Mouse (Mus musculus): Measurements from ENCODE around the gene Fstl1.

The Fstl1 gene

DNA sequence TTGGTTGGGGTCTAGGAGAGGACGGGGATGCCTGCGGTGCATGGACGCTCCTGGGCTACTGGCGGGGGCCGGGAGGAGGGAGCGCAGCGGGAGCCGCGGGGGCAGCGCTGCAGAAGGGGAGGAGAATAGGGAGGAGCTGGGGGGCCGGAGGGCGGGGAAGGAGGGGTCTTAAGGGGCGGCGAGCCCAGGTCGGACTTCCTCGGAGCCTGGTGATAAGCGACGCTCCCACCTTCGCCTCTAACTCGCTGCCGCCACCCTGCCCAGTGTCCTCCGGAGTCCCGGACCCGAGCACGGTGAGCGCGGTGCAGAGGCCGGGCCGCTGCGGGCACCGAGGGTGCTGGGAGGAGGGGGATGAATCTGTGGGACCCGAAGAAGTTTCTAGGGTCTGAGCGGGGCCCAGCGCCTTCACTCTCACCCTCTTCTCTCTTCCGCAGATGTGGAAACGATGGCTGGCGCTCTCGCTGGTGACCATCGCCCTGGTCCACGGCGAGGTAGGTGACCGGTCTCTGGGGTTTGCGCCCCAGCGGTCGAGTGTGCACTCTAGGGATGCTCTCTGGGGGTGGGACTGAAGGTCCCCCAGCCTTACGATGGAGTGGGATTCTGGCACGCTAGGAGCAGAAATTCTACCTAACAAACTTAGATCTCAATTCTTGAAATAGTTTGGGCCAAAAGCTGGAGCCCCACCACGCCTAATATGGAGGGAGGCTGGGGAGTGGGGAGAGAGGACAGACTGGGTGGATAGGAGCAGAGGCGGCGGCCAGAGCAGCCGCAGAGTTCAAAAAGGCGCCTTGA lies at the start of gene Fstl1:
Gene Fstl1, plus strand, starts transcription at position 14 of the 792 bp plus-strand sequence.
- DNase-seq (ENCODE audit: low read depth, low spot score) = peak; percentile 61

- no peak for DNase-seq (ENCODE audit: low read depth, low spot score)
Observed at GRCm38 (mm10) chr16:37728674-37729073, 48.0 kb upstream of the Fstl1 start.

DNA sequence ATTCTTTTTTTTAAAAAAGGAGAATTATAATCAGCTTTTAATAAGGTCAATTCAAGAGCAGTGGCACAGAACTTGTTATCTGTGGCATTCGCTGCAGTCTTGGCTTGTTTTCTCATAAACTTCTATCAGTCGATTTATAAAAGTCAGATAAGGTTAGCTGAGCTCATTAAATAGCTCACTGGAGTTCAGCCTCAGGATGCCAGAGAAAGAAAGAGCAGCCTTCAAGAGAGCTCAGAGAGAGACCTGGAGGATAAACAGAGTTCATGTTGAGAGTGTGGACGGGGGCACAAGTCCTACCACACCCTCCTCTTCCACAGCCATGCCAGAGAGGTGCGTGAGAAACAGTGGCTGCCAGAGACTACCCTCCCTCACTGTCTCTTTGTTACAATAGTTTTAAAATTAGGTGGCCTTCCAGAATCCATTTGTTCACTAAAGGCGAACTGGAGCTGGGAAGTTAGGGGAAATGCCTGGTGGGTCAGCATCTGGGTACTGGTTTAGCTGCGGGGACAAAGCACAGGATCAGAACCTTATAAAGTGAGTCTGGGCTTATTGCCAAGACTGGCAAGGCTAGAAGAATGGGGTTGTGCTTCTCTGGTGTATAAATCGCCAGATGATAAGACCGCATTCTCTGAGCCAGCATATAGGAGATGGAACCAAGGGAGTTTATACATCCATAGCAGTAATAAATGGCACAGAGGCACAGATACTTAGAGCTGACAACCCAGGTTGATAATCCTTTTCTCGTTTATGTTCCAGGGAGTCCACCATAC lies 47.1 kb upstream of the Fstl1 start:
- DNase-seq (ENCODE audit: low read depth, low spot score) = no peak

DNA sequence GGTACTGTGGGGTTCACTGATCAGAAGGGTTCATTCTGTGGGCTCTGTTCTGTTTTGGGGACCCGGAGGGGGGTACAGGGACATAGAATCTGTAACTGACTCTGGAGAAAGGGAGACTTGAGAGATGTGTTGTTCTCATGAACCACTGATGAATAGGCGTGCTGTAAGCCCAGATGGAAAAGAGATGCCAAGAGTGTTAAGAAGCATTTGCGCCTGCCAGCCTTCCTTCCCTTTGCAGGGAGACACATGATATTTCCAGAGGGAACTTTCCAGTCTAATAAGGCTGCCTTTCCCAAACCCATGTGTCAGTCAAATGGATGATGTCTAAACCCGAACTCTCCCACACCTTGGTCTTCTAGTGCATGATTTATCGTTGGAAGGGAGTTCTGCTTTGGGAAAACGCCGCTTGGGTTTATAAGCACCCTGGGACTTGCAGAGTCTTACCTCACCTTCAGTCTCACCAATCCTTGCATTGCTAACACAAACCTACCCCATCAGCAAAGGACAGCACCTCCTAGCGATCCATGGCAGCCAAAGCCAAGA lies 46.3 kb upstream of the Fstl1 start:
- DNase-seq (ENCODE audit: low read depth, low spot score) = no peak

DNA sequence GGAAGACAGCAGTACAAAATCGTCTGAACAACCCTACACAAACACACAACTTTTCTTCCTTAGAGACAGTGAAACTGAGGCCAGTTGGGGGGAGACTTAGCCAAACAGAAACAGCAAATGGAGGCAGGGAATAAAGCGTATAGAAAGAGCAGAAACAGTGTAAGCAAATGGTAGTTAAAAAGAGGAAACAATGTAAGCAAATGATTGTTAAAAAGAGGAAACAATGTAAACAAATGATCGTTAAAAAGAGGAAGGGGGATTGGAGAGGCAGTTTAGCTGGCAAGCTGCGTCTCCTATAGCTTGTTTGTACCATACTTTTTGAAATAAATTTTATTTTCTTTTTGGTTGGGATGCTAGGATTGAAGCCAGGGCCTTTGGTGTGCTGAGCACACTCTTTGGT lies 45.2 kb upstream of the Fstl1 start:
- no peak for DNase-seq (ENCODE audit: low read depth, low spot score)

DNA sequence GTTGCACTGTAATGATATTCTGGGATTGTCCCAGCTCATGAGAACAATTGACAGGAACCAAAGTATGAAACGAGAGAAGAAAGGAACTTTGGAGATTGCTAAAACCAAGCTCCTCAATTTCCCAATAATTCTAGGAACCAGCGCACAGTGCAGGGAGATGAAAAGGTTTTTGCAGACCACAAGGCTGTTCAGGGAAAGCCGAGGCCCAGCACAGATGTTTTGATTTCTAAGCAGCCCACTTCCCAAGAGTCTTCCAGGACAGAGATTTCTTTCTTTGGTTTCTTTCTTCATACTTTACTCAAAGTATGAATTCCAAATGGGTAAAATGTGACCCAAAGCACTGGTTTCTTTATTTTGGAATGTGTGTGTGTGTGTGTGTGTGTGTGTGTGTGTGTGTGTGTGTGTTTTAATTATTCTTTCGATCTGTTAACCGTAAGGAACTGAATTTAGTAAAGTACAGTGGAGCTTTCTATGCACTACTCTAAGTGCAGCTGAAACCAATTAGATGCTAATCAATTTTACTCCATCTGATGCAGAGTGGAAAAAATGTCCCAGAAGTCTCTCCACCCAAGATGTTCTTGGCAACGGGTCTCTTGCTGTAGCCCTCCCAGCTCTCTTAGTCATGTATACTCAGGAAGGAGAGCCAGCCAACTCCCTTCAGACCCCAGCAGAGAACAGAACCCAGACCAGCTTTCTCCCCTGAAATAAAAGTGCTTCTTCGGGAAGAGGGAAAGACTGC lies 44.5 kb upstream of the Fstl1 start:
- DNase-seq (ENCODE audit: low read depth, low spot score) = no peak

GRCm38 (mm10) chr16:37740076-37740475 lies 36.6 kb upstream of the Fstl1 start:
- DNase-seq (ENCODE audit: low read depth, low spot score) = no peak

DNA sequence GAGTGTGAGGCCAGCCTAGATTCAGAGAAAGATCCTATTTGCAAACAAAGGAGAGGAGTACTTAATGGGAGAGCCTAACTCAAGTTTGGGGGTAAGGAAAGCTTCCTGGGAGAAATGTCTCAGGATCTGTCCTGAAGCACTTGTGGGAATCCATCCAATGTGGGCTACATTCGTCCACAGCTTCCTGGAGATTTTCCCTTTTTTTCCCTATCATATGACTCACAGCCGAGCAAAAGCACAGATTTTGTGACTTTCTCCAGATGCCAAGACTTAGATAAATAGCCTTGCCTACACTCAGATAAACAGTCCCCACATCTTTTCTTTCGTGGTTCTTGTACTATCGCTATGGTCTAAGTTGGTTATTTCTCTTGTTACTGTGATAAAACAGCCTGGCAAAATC lies 34.4 kb upstream of the Fstl1 start:
- DNase-seq (ENCODE audit: low read depth, low spot score) = no peak

- peak; percentile 32 for DNase-seq (ENCODE audit: low read depth, low spot score)
Observed at GRCm38 (mm10) chr16:37752876-37753275, 23.8 kb upstream of the Fstl1 start.

GRCm38 (mm10) chr16:37753809-37754208 lies 22.9 kb upstream of the Fstl1 start:
- DNase-seq (ENCODE audit: low read depth, low spot score) = peak; percentile 86

DNA sequence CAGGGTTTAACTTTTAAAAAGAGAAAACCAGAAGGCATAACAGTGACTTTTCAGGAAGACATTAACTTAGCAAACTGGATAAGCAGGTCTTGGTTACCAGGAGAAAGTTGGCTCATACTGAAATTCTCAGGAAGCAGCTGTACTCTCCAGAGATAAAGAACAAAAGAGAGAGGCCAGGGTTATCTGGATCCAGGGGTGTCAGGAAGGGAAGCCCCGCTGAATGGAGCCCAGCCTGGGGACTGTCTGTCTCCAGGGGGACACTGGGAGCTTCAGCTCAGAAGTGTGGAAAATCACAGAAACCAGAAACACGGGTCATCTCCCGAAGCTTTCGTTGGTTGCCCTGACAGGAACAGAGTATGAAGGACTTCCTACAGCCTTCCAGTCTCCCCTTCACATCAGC lies 22.2 kb upstream of the Fstl1 start:
- no peak for DNase-seq (ENCODE audit: low read depth, low spot score)

GRCm38 (mm10) chr16:37757223-37757622 lies 19.4 kb upstream of the Fstl1 start:
- DNase-seq (ENCODE audit: low read depth, low spot score) = no peak

DNA sequence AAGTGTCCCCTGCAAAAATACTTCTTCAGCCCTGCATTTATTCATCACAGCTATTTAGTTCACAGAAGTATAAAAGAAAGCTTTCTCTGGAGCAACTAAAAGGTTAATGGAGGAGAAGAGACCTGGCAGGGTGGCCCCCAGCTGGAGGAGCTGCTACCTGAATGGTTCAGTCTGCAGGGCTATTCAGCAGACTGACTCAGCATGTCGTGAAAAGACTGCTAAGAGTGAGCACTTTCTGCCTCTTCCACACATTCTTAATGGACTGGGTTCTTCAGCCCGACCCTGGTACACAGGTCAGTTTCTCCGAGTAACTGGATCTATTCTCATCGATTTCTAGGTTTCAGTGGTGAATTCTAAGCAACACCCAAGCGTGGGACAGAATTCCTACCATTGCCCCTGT lies 12.9 kb upstream of the Fstl1 start:
- no peak for DNase-seq (ENCODE audit: low read depth, low spot score)

DNA sequence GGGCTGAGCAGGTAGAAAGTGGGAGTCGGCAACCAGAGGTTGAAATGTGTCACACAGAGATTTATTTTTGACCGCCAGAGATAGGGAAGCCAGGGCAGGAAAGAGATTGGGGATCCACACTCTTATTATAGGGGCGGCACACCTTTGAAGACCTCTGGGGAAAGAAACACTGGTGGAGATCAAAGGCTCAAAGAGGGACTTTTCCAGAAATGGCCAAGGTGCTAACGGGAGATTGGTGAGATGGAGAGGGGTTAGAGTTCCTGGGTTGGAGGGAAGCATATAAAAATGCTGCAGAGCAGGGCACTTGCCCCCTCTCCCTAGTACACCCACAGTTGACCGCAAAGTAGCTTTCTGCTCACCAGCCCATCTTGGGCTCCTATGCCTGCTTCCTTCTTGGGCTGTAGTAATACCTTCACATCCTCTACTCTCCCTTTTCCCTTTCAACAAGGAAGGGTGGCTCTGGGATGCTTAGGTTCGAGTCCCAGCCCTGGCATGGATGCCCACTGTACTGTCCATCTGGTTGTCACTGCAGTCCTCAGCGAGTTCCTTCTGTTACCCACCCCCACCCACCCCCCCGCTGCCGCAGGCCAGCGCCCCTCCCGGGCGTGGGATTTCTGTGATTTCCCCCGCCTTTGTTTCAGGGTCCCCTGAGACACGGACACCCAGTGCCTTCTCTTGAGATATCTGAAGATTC lies 360 bp upstream of the Fstl1 start:
- no peak for DNase-seq (ENCODE audit: low read depth, low spot score)

- DNase-seq (ENCODE audit: low read depth, low spot score) = no peak
Observed at GRCm38 (mm10) chr16:37777796-37778475, 1.3 kb downstream of the Fstl1 start.

- no peak for DNase-seq (ENCODE audit: low read depth, low spot score)
Observed at GRCm38 (mm10) chr16:37778529-37778928, 1.9 kb downstream of the Fstl1 start.

DNA sequence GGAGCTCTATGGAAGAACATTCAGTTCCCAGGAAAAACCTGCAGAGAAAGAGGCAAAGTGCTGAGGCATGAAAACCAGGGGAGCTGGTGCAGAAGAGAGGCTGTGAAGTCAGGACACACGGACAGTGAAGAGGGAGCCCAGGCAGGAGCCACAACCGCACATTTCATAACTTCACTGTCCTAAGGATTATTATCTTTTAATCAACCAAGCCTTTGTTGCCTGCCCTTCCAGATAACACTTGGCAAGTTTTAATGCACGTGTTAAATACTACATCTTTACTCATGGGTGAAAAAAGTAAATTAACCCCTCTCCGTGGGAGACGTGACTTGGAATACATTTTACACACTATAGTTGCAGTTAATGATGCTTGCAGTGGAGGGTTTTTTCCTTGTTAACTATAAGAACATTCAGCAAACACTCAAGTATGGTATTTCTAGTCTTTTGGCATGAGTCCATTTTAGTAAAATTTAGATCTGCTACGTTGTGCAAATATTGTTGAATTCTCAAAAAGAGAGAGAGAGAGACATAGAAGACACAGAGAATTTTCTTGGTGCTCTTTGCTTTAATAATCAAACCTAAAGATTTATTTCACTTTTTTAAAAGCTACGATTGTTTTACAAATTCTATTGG lies 3.1 kb downstream of the Fstl1 start:
- DNase-seq (ENCODE audit: low read depth, low spot score) = no peak

GRCm38 (mm10) chr16:37780386-37780785 lies 3.7 kb downstream of the Fstl1 start:
- peak; percentile 58 for DNase-seq (ENCODE audit: low read depth, low spot score)

- DNase-seq (ENCODE audit: low read depth, low spot score) = peak; percentile 18
Observed at GRCm38 (mm10) chr16:37780911-37781310, 4.2 kb downstream of the Fstl1 start.

DNA sequence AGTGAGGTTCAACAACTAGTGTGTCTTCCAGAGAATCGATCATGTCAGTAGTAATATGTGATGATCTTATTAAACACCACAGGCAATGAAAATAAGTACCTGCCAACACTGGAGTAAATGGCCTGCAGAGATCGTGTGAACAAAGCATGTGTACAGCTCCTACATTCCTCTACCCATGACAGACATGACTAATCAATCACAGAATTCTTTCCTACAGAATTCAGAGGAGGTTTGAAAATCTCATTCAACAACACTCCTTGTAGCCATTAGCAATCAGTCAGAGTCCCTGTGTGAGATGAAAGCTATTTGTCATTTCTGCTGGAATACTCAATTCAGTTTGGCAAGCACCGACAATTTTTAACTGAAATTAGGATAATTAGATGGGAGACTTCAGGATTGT lies 7.9 kb downstream of the Fstl1 start:
- no peak for DNase-seq (ENCODE audit: low read depth, low spot score)

All from ZHBTc4 (cell line).